Mouse (Mus musculus) intestine, postnatal 0 days (tissue): Measurements from ENCODE around the gene Nelfb. TPM values are rescaled to one million over a fixed set of nuclear protein-coding genes. Genes with fewer than 3 reads are reported as not detected.

ENCODE experiments used
- ATAC-seq: fragments of 200-750 bp; cut with Nextera tagmentation; 2 replicates; pipeline ENCODE4 v1.8.0; 2017; ENCODE audit warnings: mild to moderate bottlenecking, moderate TSS enrichment, moderate library complexity
- H3K27ac ChIP-seq: fragments of 300-500 bp; sonication (generic); 2 replicates; pipeline ENCODE4 v1.5.1; 2014; ENCODE audit warnings: mild to moderate bottlenecking, low read depth, low read length, moderate library complexity
- H3K27me3 ChIP-seq: fragments of 300-500 bp; sonication (generic); replicated peaks from 2 replicates; pipeline ENCODE4 v1.6.1; 2014; ENCODE audit warnings: low read length, mixed read lengths; ENCODE audit not compliant: control insufficient read depth, insufficient read depth
- H3K36me3 ChIP-seq: fragments of 300-500 bp; sonication (generic); 2 replicates; pipeline ENCODE4 v1.6.1; 2014; ENCODE audit warnings: mild to moderate bottlenecking, moderate library complexity; ENCODE audit not compliant: control insufficient read depth, insufficient read depth
- H3K4me1 ChIP-seq: fragments of 300-500 bp; sonication (generic); replicated peaks from 2 replicates; pipeline ENCODE4 v1.6.1; 2014; ENCODE audit warnings: antibody characterized with exemption, low read length, mixed read lengths; ENCODE audit not compliant: control insufficient read depth, insufficient read depth
- H3K4me2 ChIP-seq: fragments of 300-500 bp; sonication (generic); replicated peaks from 2 replicates; pipeline ENCODE4 v1.6.1; 2014; ENCODE audit warnings: low read depth, mild to moderate bottlenecking, moderate library complexity
- H3K4me3 ChIP-seq: fragments of 300-500 bp; sonication (generic); 2 replicates; pipeline ENCODE4 v1.5.1; 2014; ENCODE audit warnings: low read depth, low read length
- H3K9ac ChIP-seq: fragments of 300-500 bp; sonication (generic); 2 replicates; pipeline ENCODE4 v1.6.1; 2014; ENCODE audit warnings: mild to moderate bottlenecking, low read depth, low read length
- H3K9me3 ChIP-seq: fragments of 300-500 bp; sonication (generic); 2 replicates; pipeline ENCODE4 v1.6.1; 2016; ENCODE audit warnings: mixed run types; ENCODE audit not compliant: control insufficient read depth
- CTCF ChIP-seq: sonication (generic); IDR thresholded peaks from 2 replicates; pipeline ENCODE4 v1.5.1; 2016; ENCODE audit warnings: low read depth, mild to moderate bottlenecking, control low read depth, antibody characterized with exemption, moderate library complexity
- WGBS: fragments of 180-500 bp; shearing (Covaris S2); extraction: QIAGEN DNeasy Blood & Tissue Kit; methylation state at CpG from one replicate; pipeline ENCODE4 v1.1.7; 2014; 5-methylcytosine and 5-hydroxymethylcytosine counted together
- polyA plus RNA-seq: library from polyadenylated mRNA; unstranded; fragments of >200 nt; fragmentation: Nextera tagmentation; extraction: Ambion mirVana; gene quantifications from 2 replicates; pipeline ENCODE4 v1.2.1, GENCODE M21; 2015

Nelfb gene
- polyA plus RNA-seq, 1 experiment from 2014 or later, result 41.4 TPM

GRCm38 (mm10) chr2:25200631-25201030 lies 10.7 kb downstream of the Nelfb start:
- Histone ChIP-seq H3K27ac (no peak overlapping the region), H3K4me1 (0 out of 2 replicates have a peak, but pooled peaks cover 8% of the 10 kb centered on the region), H3K4me2 (no peak overlapping the region), H3K9me3 (no peaks in the 10 kb centered on the region), H3K9ac (no peak overlapping the region), H3K36me3 (peaks cover 76% of the 10 kb centered on the region), H3K4me3 (no peak overlapping the region), H3K27me3 (no peaks in the 10 kb centered on the region)
- 95% methylated on average over 2 of the region's 2 CpGs for WGBS
- no peak for TF ChIP-seq CTCF
- ATAC-seq, result no peak

- ATAC-seq, result no peak
- TF ChIP-seq CTCF, result no peak
- Histone ChIP-seq H3K4me3 (no peak overlapping the region), H3K9me3 (no peaks in the 10 kb centered on the region), H3K36me3 (peaks cover 57% of the 10 kb centered on the region), H3K4me1 (peaks cover 19% of the 10 kb centered on the region; the same call in 1 of the 2 replicates), H3K4me2 (no peak overlapping the region; the same call in 1 of the 2 replicates), H3K9ac (no peak overlapping the region), H3K27me3 (no peaks in the 10 kb centered on the region), H3K27ac (no peak overlapping the region; the same call in 1 of the 2 replicates)
Measured at GRCm38 (mm10) chr2:25197946-25198345, 13.3 kb downstream of the Nelfb start.

GRCm38 (mm10) chr2:25197191-25197590 lies 14.1 kb downstream of the Nelfb start:
- Histone ChIP-seq H3K4me1 (peaks cover 19% of the 10 kb centered on the region; the same call in 1 of the 2 replicates), H3K4me2 (peak overlapping the region; percentile 66), H3K4me3 (peak overlapping the region; percentile 37), H3K9ac (0 out of 2 replicates have a peak overlapping the region, but pooled peaks have one; percentile 24), H3K27ac (peak overlapping the region; percentile 91), H3K27me3 (no peaks in the 10 kb centered on the region), H3K9me3 (no peaks in the 10 kb centered on the region), H3K36me3 (peaks cover 50% of the 10 kb centered on the region)
- no peak for TF ChIP-seq CTCF
- 13% methylated on average over 2 of the region's 2 CpGs for WGBS
- no peak for ATAC-seq

GRCm38 (mm10) chr2:25196172-25196954 lies 14.9 kb downstream of the Nelfb start, which contains the start of gene Tor4a:
Tor4a (minus strand) TSS chr2:25196886.
- Histone ChIP-seq H3K4me1 (peaks cover 19% of the 10 kb centered on the region; the same call in 1 of the 2 replicates), H3K9ac (peak within 1 kb of the TSS; percentile 54; the same call in 1 of the 2 replicates), H3K27me3 (no peaks in the 10 kb centered on the region), H3K4me2 (peak within 1 kb of the TSS; percentile 66), H3K9me3 (no peaks in the 10 kb centered on the region), H3K4me3 (peak within 1 kb of the TSS; percentile 37), H3K27ac (peak within 1 kb of the TSS; percentile 91), H3K36me3 (peaks cover 42% of the 10 kb centered on the region)
- no peak for TF ChIP-seq CTCF
- ATAC-seq, result peak; percentile 79
- 9% methylated on average over 8 of the region's 8 CpGs for WGBS

- WGBS, result 18% methylated on average over 55 of the region's 55 CpGs
- Histone ChIP-seq H3K4me3 (peak overlapping the region; percentile 37), H3K4me2 (peak overlapping the region; percentile 66), H3K4me1 (peaks cover 19% of the 10 kb centered on the region; the same call in 1 of the 2 replicates), H3K36me3 (peaks cover 33% of the 10 kb centered on the region), H3K27ac (peak overlapping the region; percentile 91), H3K9ac (peak overlapping the region; percentile 54), H3K27me3 (no peaks in the 10 kb centered on the region), H3K9me3 (no peaks in the 10 kb centered on the region)
- TF ChIP-seq CTCF, result no peak; the same call in 1 of the 2 replicates
- peak; percentile 34 for ATAC-seq
Measured at GRCm38 (mm10) chr2:25195211-25196156, 15.8 kb downstream of the Nelfb start.
